Mouse (Mus musculus) colon, adult 2 months (tissue): ENCODE results near the gene Mfge8. TPM values are rescaled to one million over a fixed set of nuclear protein-coding genes. Genes with fewer than 3 reads are reported as not detected.

Experiments
- polyA plus RNA-seq: library from polyadenylated mRNA; depleted of rRNA; stranded (reverse); fragments of >200 nt; gene quantifications from 2 replicates; pipeline ENCODE4 v1.2.3, GENCODE M21; 2012; rRNA removed

Mfge8 gene
- 167 and 173 TPM in 2 replicates for polyA plus RNA-seq

GRCm38 (mm10) chr7:79148711-79149266 is at the start of gene Mfge8:
TSS of gene Mfge8 (minus strand) at chr7:79149060.

GRCm38 (mm10) chr7:79130843-79131444 is 17.9 kb downstream of the Mfge8 start, which contains the start of gene Hapln3:
TSS of gene Hapln3 (minus strand) at chr7:79131018.

Other genes with a start within 250 kb of the Mfge8 start
- 54.4 and 63.4 TPM in 2 replicates for gene Isg20, start 235.6 kb downstream of the Mfge8 start, polyA plus RNA-seq
- not detected in 2 replicates for gene Acan, start 95.6 kb downstream of the Mfge8 start, polyA plus RNA-seq
- gene Hapln3, start 18.0 kb downstream of the Mfge8 start, polyA plus RNA-seq, result 1.0 and 2.1 TPM in 2 replicates
- 67.7 and 68.0 TPM in 2 replicates for gene Abhd2, start 124.1 kb upstream of the Mfge8 start, polyA plus RNA-seq
- gene Rlbp1, start 238.0 kb upstream of the Mfge8 start, polyA plus RNA-seq, result not detected in 2 replicates
- gene Fanci, start 242.9 kb upstream of the Mfge8 start, polyA plus RNA-seq, result 0.88 and 1.2 TPM in 2 replicates